Mouse (Mus musculus): ENCODE results near the gene Zfp143. TPM values are rescaled to one million over a fixed set of nuclear protein-coding genes. Genes with fewer than 3 reads are reported as not detected.
A peak's percentile ranks its signal among the peaks of the same experiment; 100 is the strongest.
"Not testable (repeated sequence)": the region's sequence is repeated elsewhere in the genome, so short reads cannot be mapped to it uniquely, and the experiment has no call there.

Gene Zfp143
- polyA plus RNA-seq, 1 experiment, result 24.1 TPM

DNA sequence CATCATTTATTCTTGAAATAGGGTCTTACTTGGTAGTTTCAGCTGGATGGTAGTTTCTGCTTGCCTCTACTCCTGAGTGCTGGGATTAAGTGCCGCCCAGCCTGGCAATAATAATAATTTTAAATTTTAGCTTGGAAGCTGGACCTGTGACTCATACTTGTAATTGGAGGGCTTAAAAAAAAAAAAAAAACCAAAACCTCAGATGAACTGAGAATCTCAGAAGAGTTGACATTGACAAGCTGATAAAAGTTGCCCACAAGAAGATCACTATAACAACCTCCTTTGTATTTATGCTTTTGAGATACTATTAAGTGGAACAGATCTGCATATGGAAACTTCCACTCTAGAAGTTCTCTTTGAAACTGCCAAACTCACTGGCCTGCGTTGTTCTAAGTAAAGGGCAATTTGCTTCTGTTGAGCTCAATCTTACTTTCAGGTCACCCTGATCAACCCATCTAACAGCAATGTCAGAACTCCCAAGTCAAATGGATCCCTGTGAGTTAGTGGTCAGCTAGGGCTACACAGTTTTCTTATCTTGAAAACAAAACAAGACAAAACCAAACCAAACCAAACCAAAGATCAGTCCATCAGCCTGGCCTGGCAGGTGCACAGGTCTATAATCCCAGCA, 59.3 kb downstream of the Zfp143 start:
- DNase-seq (ENCODE audit: low read depth), result no peak
- TF ChIP-seq POLR2A (IDR thresholded peaks at IDR 0.05; ENCODE audit: borderline replicate concordance, extremely low read depth, insufficient read depth, insufficient read length, poor library complexity, severe bottlenecking) (no peak), CTCF (IDR thresholded peaks at IDR 0.05; ENCODE audit: borderline replicate concordance, extremely low read depth, insufficient read depth, insufficient read length) (no peak)

DNA sequence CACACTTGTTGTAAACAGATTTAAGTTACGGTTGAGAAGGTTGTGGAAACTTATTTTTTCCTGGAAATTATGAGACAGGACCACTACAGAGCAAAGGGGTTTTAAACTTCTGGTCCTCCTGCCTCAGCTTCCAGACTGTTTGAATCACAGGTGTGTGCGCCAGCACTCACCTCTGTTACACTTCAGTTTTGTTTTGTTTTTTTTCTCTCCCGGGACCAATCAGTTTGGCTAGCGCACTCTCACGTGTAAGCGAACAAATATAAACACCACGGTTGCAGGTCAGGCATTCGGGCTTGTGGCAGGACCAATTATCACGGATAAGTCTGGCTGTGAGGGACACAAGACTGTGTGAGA, 60.1 kb downstream of the Zfp143 start:
- DNase-seq (ENCODE audit: low read depth), result no peak
- TF ChIP-seq CTCF (IDR thresholded peaks at IDR 0.05; ENCODE audit: borderline replicate concordance, extremely low read depth, insufficient read depth, insufficient read length), result no peak
- TF ChIP-seq POLR2A (IDR thresholded peaks at IDR 0.05; ENCODE audit: borderline replicate concordance, extremely low read depth, insufficient read depth, insufficient read length, poor library complexity, severe bottlenecking), result no peak

DNA sequence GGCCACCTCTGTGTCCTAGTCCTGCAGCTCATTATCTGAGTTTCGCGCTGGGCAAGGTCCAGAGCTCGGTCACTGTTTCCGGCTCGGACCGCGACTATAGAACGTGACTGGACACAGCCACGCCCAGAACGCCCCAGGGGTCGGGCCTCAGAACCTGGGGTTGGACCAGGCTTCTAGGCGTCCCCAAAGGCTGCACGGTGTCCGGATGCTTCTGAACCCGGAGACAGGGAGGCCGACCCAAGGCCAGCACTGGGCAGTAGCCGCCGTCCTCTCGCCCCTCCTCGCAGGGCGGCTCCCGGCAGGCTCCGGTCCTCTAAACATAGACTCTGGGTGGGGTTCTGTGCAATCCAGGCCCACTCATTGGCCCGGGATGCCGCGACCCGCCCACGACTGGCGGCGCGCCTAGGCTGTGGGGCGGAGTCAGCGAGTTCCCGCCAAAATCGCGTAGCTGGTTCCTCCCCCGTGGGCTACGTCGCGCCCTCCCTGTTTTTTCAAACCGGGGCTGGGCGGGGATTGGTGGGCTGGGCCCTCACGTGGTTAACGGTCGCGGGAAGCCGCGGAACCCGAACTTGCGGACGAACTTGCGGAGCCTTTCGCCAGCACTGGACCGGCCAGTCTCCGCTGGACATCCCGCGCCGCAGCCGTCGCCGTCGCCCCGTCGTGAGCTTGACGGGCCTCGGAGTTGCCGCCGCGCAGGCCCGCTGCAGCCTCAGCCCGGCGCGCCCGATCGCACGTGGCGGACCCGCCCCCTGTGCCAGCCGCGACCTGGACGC, 60.7 kb downstream of the Zfp143 start, which contains the start of gene Wee1:
Gene Wee1, plus strand, starts transcription at position 531 of the 773 bp plus-strand sequence.
- TF ChIP-seq POLR2A (IDR thresholded peaks at IDR 0.05; ENCODE audit: borderline replicate concordance, extremely low read depth, insufficient read depth, insufficient read length, poor library complexity, severe bottlenecking) (peak; percentile 53; the same call in 1 of the 2 replicates), CTCF (IDR thresholded peaks at IDR 0.05; ENCODE audit: borderline replicate concordance, extremely low read depth, insufficient read depth, insufficient read length) (no peak)
- DNase-seq (ENCODE audit: low read depth), result peak; percentile 99

DNA sequence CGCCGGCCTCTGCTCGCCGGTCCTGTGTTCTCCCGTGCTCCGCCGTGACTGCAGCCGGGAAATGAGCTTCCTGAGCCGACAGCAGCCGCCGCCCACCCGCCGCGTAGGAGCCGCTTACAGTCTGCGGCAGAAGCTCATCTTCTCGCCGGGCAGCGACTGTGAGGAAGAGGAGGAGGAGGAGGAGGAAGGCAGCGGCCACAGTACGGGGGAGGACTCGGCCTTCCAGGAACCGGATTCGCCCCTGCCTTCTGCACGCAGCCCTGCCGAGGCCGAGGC, 61.2 kb downstream of the Zfp143 start:
- DNase-seq (ENCODE audit: low read depth), result no peak
- TF ChIP-seq CTCF (IDR thresholded peaks at IDR 0.05; ENCODE audit: borderline replicate concordance, extremely low read depth, insufficient read depth, insufficient read length) (no peak), POLR2A (IDR thresholded peaks at IDR 0.05; ENCODE audit: borderline replicate concordance, extremely low read depth, insufficient read depth, insufficient read length, poor library complexity, severe bottlenecking) (no peak)

DNA sequence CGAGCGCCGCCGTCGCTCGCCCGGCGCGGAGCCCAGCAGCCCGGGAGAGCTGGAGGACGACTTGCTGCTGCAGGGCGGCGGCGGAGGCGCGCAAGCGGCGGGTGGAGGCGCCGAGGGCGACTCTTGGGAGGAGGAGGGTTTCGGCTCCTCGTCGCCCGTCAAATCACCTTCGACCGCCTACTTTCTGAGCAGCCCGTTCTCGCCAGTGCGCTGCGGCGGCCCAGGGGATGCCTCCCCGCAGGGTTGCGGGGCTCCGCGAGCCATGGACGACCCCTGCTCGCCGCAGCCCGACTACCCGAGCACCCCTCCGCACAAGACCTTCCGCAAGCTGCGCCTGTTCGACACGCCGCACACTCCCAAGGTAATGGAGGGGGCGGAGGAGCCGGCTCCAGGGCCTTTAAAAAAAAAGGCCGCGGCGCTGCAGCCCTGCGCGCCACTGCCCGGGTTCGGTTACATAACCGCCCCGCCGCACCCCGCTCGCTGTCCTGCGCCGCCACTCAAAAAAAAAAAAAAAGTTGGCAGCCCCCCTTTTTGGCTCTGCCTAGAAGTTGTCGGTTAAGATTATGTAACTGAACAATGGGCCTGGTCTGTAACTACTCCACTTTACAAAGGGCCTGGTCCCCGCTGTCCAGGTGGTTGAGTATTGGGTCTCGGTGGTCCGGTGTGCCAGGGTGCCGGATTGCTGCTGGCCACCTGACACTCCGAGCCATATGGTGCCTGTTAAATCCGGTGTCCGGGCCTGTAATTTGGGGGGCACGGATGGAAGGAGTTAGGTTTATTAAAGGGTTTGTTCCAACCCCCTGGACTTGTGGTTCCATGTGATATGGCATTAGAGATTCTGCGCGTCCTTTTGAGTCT, 61.8 kb downstream of the Zfp143 start:
- TF ChIP-seq POLR2A (IDR thresholded peaks at IDR 0.05; ENCODE audit: borderline replicate concordance, extremely low read depth, insufficient read depth, insufficient read length, poor library complexity, severe bottlenecking), result no peak
- TF ChIP-seq CTCF (IDR thresholded peaks at IDR 0.05; ENCODE audit: borderline replicate concordance, extremely low read depth, insufficient read depth, insufficient read length), result no peak
- peak; percentile 82 for DNase-seq (ENCODE audit: low read depth)

DNA sequence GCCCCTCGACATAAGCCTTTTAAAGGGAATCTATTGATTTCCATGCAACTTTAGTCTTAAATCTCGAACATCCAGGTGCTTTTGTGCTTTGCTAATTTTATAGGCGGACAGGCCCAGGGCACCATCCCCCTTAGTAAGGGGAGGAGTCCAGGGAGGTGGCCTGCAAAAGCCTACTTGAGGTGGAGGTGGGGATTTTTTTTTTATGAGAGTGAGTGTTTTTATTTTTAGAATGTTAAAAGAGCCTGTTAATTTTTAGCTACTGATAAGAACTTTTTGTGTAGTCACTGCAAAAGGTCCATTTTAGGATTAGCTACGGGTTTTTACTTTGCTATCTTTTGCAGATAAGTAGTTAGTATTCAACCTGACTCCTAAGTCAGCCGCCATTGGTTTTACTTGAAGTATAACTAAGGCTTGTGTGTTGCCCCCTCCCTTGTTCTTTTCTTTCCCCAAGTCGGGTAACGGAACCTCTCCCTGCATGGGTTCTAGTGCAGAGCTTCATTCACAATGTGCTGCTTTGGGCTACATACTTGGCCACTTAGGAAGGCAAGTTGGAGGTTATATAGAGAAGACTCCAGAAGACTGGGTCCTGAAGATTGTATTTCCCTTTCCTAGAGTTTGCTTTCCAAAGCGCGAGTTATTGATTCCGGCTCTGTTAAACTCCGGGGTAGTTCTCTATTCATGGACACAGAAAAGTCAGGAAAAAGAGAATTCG, 63.0 kb downstream of the Zfp143 start:
- TF ChIP-seq POLR2A (IDR thresholded peaks at IDR 0.05; ENCODE audit: borderline replicate concordance, extremely low read depth, insufficient read depth, insufficient read length, poor library complexity, severe bottlenecking), result no peak
- no peak for TF ChIP-seq CTCF (IDR thresholded peaks at IDR 0.05; ENCODE audit: borderline replicate concordance, extremely low read depth, insufficient read depth, insufficient read length)
- no peak for DNase-seq (ENCODE audit: low read depth)

DNA sequence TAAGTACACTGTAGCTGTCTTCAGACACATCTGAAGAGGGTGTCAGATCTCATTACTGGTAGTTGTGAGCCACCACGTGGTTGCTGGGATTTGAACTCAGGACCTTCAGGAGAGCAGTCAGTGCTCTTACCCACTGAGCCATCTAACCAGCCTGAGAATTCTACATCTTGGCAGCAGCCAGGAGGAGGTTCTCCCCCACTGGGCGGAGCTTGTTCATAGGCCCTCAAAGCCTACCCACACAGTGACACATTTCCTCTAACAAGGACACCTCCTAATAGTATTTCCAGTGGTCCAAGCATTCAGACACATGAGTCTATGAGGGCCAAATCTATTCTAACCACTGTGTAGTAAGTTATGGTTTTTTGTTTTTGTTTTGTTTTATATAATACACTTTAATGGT, 67.5 kb downstream of the Zfp143 start:
- no peak for DNase-seq (ENCODE audit: low read depth)
- no peak for TF ChIP-seq CTCF (IDR thresholded peaks at IDR 0.05; ENCODE audit: borderline replicate concordance, extremely low read depth, insufficient read depth, insufficient read length)
- no peak for TF ChIP-seq POLR2A (IDR thresholded peaks at IDR 0.05; ENCODE audit: borderline replicate concordance, extremely low read depth, insufficient read depth, insufficient read length, poor library complexity, severe bottlenecking)

DNA sequence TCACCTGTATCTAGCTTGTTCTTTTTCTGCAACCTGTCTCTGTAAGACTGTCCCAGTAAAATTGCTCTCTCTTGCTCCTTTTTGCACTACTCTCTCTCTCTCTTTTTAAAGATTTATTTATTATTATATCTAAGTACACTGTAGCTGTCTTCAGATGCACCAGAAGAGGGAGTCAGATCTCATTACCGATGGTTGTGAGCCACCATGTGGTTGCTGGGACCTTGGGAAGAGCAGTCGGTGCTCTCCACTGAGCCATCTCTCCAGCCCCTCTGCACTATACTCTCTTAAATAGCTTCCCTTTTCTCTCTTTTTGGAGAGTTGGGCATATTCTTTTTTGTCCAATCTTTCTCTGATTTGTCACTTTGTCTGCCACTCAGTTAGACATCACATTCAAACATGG, 71.3 kb downstream of the Zfp143 start:
- not testable (repeated sequence) for DNase-seq (ENCODE audit: low read depth)

DNA sequence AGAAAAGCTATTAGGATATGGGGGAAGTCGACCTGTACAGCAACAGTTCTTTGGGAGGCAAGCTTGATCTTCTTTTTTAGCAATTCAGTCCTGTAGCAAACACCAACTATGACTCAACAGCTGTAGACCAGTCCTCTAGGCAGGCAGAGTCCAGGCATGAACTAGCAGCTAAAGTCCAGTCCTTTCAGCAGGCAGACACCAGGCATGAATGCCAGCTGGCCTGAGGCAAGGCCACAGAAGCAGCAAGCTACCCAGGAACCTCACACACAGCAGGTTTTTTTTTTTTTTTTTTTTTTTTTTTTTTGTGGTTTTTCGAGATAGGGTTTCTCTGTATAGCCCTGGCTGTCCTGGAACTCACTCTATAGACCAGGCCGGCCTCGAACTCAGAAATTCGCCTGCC, 73.0 kb downstream of the Zfp143 start:
- TF ChIP-seq POLR2A (IDR thresholded peaks at IDR 0.05; ENCODE audit: borderline replicate concordance, extremely low read depth, insufficient read depth, insufficient read length, poor library complexity, severe bottlenecking) (no peak), CTCF (IDR thresholded peaks at IDR 0.05; ENCODE audit: borderline replicate concordance, extremely low read depth, insufficient read depth, insufficient read length) (no peak)
- no peak for DNase-seq (ENCODE audit: low read depth)

DNA sequence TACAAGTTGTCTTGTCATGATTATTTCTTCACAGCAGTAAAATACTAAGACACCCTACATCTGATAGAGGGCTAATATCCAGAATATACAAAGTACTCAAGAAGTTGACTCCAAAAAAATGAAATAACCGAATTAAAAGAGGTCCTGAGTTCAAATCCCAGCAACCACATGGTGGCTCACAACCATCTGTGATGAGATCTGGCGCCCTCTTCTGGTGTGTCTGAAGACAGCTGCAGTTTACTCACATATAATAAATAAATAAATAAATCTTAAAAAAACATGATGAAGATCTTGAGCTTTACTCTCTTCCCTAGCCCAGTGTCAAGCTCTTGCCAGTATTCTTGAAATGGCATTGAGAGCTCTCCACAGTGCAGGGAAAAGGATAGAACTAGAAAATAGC, 77.5 kb downstream of the Zfp143 start:
- no peak for DNase-seq (ENCODE audit: low read depth)
- no peak for TF ChIP-seq CTCF (IDR thresholded peaks at IDR 0.05; ENCODE audit: borderline replicate concordance, extremely low read depth, insufficient read depth, insufficient read length)
- TF ChIP-seq POLR2A (IDR thresholded peaks at IDR 0.05; ENCODE audit: borderline replicate concordance, extremely low read depth, insufficient read depth, insufficient read length, poor library complexity, severe bottlenecking), result no peak

DNA sequence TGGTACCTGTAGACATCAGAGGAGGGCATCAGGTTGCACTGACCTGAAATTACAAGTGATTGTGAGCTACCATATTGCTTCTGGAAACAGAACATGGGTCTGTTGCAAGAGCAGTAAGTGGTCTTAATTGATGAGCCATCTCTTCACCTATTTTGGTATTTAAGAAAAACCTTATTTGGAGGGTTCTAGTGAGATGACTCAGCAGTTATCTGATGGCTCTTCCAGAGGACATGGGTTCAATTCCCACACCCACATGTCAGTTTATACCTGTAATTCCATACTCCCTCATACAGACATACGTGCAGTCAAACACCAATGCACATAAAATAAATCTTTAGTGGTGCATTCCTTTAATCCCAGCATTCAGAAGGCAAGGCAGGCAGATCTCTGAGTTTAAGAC, 82.8 kb downstream of the Zfp143 start:
- no peak for TF ChIP-seq CTCF (IDR thresholded peaks at IDR 0.05; ENCODE audit: borderline replicate concordance, extremely low read depth, insufficient read depth, insufficient read length)

More for the DNA sequence above, 82.8 kb downstream of the Zfp143 start:
- no peak for DNase-seq (ENCODE audit: low read depth)

Other genes with a start within 250 kb of the Zfp143 start
- gene Scube2, start 195.5 kb upstream of the Zfp143 start, polyA plus RNA-seq (2012; rRNA removed), result 0.35 and 1.5 TPM in 2 replicates
- gene Dennd5a, start 100.7 kb upstream of the Zfp143 start, polyA plus RNA-seq (2012; rRNA removed), result 153 and 157 TPM in 2 replicates
- gene Tmem41b, start 74.3 kb upstream of the Zfp143 start, polyA plus RNA-seq (2012; rRNA removed), result 47.2 and 52.4 TPM in 2 replicates
- gene Ipo7, start 42.9 kb upstream of the Zfp143 start, polyA plus RNA-seq (2012; rRNA removed), result 44.5 and 54.3 TPM in 2 replicates
- gene Wee1, start 60.8 kb downstream of the Zfp143 start, polyA plus RNA-seq (2012; rRNA removed), result 10.3 and 14.2 TPM in 2 replicates
- 5.5 and 7.5 TPM in 2 replicates for gene Swap70, start 160.5 kb downstream of the Zfp143 start, polyA plus RNA-seq (2012; rRNA removed)

Data from brain, embryonic 14.5 days (tissue).